Mouse (Mus musculus) lung, embryonic 15.5 days (tissue): Measurements from ENCODE around the gene Sema4g. TPM values are rescaled to one million over a fixed set of nuclear protein-coding genes. Genes with fewer than 3 reads are reported as not detected.

Source experiments
- ATAC-seq: fragments of 200-750 bp; cut with Nextera tagmentation; 2 replicates; pipeline ENCODE4 v1.8.0; 2017; ENCODE audit warnings: moderate number of reproducible peaks, borderline replicate concordance; ENCODE audit not compliant: low FRiP score, low TSS enrichment; ENCODE audit errors: extremely low read depth
- H3K27ac ChIP-seq: fragments of 300-500 bp; sonication (generic); 2 replicates; pipeline ENCODE4 v1.5.1; 2015; ENCODE audit warnings: moderate library complexity, mild to moderate bottlenecking, inconsistent platforms
- H3K27me3 ChIP-seq: fragments of 300-500 bp; sonication (generic); 2 replicates; pipeline ENCODE4 v1.6.1; 2015; ENCODE audit warnings: inconsistent platforms
- H3K36me3 ChIP-seq: fragments of 300-500 bp; sonication (generic); 2 replicates; pipeline ENCODE4 v1.6.1; 2015; ENCODE audit warnings: inconsistent platforms
- H3K4me1 ChIP-seq: fragments of 300-500 bp; sonication (generic); 2 replicates; pipeline ENCODE4 v1.6.1; 2015; ENCODE audit warnings: inconsistent platforms
- H3K4me2 ChIP-seq: fragments of 300-500 bp; sonication (generic); 2 replicates; pipeline ENCODE4 v1.6.1; 2015; ENCODE audit warnings: inconsistent platforms, mild to moderate bottlenecking, moderate library complexity
- H3K4me3 ChIP-seq: fragments of 300-500 bp; sonication (generic); 2 replicates; pipeline ENCODE4 v1.5.1; 2015; ENCODE audit warnings: mild to moderate bottlenecking, inconsistent platforms
- H3K9ac ChIP-seq: fragments of 300-500 bp; sonication (generic); 2 replicates; pipeline ENCODE4 v1.6.1; 2015; ENCODE audit warnings: inconsistent platforms
- H3K9me3 ChIP-seq: fragments of 300-500 bp; sonication (generic); 2 replicates; pipeline ENCODE4 v1.6.1; 2016; ENCODE audit warnings: inconsistent platforms
- WGBS: fragments of 180-500 bp; shearing (Covaris S2); methylation state at CpG from one replicate; pipeline ENCODE4 v1.1.7; 2015; 5-methylcytosine and 5-hydroxymethylcytosine counted together
- polyA plus RNA-seq: library from polyadenylated mRNA; unstranded; fragments of >200 nt; fragmentation: Nextera tagmentation; extraction: Ambion mirVana; gene quantifications from 2 replicates; pipeline ENCODE4 v1.2.1, GENCODE M21; 2015

Gene Sema4g
- polyA plus RNA-seq, 1 experiment from 2014 or later, result 1.7 TPM

DNA sequence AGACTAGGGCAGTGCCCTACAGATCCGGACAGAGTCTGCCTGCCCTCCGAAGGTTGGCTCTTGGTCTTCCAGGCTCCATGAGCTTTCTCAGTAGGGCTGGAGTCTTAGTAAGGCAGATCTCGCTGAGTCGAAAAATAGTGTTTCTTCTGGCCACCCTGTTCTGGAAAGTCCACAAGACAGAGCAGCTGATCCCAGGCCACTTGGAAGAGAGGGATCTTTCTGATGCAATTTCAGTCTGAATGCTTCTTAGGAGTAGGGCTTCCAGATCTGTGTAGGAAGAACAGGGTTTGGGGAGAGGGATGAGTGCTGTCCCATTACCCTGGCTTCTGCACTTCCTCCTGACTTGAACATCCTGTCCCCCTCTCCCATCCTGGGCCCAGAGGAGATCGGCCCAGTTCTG lies 56.8 kb downstream of the Sema4g start, which contains the start of gene Pdzd7:
Gene Pdzd7, minus strand, starts transcription at position 67 of the 400 bp plus-strand sequence.
- no peaks in the 10 kb centered on the region for H3K9me3 ChIP-seq
- H3K27me3 ChIP-seq, result peaks cover 36% of the 10 kb centered on the region
- H3K4me3 ChIP-seq, result peak within 1 kb of the TSS; percentile 55
- ATAC-seq, result no peak
- H3K4me1 ChIP-seq, result peaks cover 23% of the 10 kb centered on the region
- H3K36me3 ChIP-seq, result peaks cover 2% of the 10 kb centered on the region; the same call in 1 of the 2 replicates
- WGBS, result 71% methylated on average over 5 of the region's 5 CpGs
- H3K4me2 ChIP-seq, result peak within 1 kb of the TSS; percentile 89
- peak within 1 kb of the TSS; percentile 60; the same call in 1 of the 2 replicates for H3K9ac ChIP-seq
- H3K27ac ChIP-seq, result no peak within 1 kb of the TSS

DNA sequence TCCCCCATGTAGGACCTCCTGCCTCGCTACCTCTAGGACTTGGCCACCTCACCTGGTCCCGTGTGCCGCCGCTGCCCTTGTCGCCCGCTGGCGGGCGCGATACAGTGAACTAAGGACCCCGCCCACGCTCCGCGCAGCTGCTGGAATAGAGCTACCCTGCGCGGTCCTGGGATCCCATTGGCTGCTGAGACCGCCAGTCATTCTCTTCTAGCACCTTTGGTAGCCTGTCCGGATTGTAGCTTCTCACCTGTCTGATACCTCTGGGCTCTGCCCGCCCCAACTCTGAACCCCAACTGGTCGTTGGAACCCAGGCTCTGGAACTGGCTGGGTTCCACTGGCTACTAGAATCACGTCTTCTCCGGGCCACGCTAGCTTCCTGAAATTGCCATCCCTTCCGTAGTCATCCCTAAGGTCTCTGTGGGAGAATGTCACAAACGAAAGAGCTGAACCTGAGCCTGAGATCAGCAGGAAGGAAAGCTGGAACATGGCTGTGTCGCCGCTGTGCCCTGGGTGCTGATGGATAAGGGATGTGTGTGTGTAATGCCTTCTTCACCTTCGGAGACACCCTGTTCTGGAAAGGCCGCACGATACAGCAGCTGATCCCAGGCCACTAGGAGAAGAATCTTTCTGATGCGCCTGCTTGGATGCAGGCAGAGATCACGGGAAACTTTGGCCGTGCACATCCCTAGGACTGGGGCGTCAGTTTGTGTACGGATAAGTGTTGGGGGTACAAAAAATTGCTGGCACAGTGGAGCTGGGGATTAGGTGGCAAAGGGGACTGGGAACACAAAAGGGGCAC lies 57.8 kb downstream of the Sema4g start:
- peaks cover 23% of the 10 kb centered on the region for H3K4me1 ChIP-seq
- H3K27ac ChIP-seq, result peak overlapping the region; percentile 97
- peak overlapping the region; percentile 55 for H3K4me3 ChIP-seq
- H3K4me2 ChIP-seq, result peak overlapping the region; percentile 89
- peak overlapping the region; percentile 60 for H3K9ac ChIP-seq
- ATAC-seq, result peak; percentile 37; the same call in 1 of the 2 replicates
- no peaks in the 10 kb centered on the region for H3K9me3 ChIP-seq
- WGBS, result 1% methylated on average over 34 of the region's 34 CpGs
- H3K36me3 ChIP-seq, result peaks cover 6% of the 10 kb centered on the region; the same call in 1 of the 2 replicates
- H3K27me3 ChIP-seq, result peaks cover 26% of the 10 kb centered on the region

DNA sequence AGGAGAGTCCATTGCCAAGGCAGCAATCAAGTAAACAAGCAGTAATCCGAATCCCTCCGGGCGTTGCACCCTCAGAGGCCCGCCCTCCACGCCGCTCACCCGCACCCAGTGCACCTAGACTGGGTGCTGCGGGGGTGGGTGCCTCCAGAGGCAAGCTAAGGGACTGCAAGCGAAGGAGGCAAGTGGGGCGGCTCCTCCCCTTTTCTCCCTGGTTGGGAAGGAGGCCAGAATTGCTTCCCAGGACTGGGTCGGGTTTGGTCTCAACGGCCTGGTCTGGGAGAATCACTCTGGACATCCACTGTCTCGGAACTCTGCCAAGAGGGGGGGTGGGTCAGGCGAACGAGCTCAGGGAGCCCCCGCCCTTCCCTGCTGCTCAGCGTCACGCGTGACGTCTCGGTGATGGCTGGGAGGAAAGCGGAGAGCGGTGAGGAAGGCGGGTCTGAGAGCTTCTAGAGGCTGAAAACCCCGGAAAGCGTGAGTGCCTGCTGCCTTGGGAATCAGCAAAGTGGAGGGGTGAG lies 58.6 kb downstream of the Sema4g start, which contains the start of gene Sfxn3:
Gene Sfxn3, plus strand, starts transcription at position 87 of the 518 bp plus-strand sequence.
- peaks cover 23% of the 10 kb centered on the region for H3K4me1 ChIP-seq
- H3K9ac ChIP-seq, result peak within 1 kb of the TSS; percentile 60
- WGBS, result 0% methylated on average over 26 of the region's 26 CpGs

DNA sequence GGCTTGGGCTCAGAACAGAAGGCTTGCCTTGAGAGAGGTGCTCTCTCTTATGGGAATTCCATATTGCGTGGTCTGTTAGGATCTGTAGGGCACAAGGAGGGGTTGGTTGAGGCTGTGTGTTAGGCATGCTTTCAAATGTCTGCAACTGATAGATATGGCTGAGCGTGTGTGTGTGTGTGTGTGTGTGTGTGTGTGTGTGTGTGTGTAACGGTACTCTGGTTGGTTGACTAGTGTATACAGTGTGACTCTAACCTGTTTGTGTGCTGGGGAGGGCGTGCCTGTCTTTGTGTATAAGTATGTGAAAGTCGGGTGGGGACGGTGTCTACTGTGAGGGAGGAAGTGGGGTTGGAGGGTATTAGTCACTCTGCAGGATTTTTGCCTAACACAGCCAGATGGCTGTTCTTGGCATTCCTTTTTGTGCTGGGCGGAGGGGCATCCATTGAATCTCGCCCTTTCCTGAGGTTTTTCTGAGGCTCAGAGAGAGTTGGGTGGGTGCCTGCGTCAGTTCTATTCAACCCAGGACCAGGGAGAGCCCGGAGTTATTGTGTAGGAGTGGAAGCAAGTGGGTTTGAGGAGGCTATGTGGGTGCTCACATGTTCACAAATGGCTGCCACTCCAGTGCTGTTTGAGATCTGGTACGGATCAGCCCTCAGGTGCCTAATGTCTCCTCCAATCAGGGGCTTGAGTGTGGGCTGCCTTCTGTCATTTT lies 59.2 kb downstream of the Sema4g start:
- Histone ChIP-seq H3K4me3 (peak overlapping the region; percentile 55), H3K9me3 (no peaks in the 10 kb centered on the region), H3K4me1 (peaks cover 23% of the 10 kb centered on the region), H3K36me3 (peaks cover 13% of the 10 kb centered on the region; the same call in 1 of the 2 replicates), H3K4me2 (peak overlapping the region; percentile 89), H3K27me3 (peaks cover 23% of the 10 kb centered on the region), H3K9ac (peak overlapping the region; percentile 60), H3K27ac (peak overlapping the region; percentile 97)
- WGBS, result 7% methylated on average over 11 of the region's 11 CpGs
- peak; percentile 69 for ATAC-seq

More for the DNA sequence above, 58.6 kb downstream of the Sema4g start, which contains the start of gene Sfxn3:
- ATAC-seq, result peak; percentile 81
- peak within 1 kb of the TSS; percentile 55 for H3K4me3 ChIP-seq
- H3K4me2 ChIP-seq, result peak within 1 kb of the TSS; percentile 89
- no peaks in the 10 kb centered on the region for H3K9me3 ChIP-seq
- peaks cover 23% of the 10 kb centered on the region for H3K27me3 ChIP-seq
- peak within 1 kb of the TSS; percentile 97 for H3K27ac ChIP-seq
- peaks cover 10% of the 10 kb centered on the region; the same call in 1 of the 2 replicates for H3K36me3 ChIP-seq

DNA sequence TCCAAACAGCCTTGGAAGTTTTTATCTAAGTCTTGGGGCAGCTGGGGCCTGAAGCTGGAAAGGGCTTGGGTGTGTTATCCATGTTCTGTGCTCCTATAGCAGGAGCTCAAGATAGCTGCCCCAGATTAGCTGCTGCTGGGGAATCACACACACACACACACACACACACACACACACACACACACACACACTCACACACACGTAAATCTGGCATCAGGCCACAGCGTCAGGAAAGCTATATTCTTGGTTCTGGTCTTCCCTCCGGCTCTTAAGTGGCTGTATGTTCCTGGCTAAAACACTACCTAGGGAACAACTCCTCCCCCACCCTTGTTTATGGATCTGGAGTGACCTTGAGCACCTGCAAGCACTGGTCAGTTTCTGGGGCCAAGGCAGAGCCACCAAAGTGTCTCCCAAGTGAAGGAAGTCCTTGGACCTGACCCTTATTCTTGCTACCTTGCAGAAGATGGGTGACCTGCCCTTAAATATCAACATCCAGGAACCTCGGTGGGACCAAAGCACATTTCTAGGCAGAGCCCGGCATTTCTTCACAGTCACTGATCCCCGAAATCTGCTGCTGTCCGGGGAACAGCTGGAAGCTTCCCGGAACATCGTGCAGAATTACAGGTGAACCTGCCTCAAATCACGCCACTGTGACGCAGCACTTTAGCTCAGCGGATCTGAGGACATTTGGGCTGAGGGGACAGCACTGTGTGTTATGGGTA lies 59.9 kb downstream of the Sema4g start:
- ATAC-seq, result no peak
- H3K27me3 ChIP-seq, result peaks cover 23% of the 10 kb centered on the region
- peak overlapping the region; percentile 55 for H3K4me3 ChIP-seq
- peak overlapping the region; percentile 60; the same call in 1 of the 2 replicates for H3K9ac ChIP-seq
- peak overlapping the region; percentile 97 for H3K27ac ChIP-seq
- 73% methylated on average over 12 of the region's 12 CpGs for WGBS
- H3K4me2 ChIP-seq, result peak overlapping the region; percentile 89
- peaks cover 23% of the 10 kb centered on the region for H3K4me1 ChIP-seq
- no peaks in the 10 kb centered on the region for H3K9me3 ChIP-seq
- H3K36me3 ChIP-seq, result peaks cover 13% of the 10 kb centered on the region; the same call in 1 of the 2 replicates

DNA sequence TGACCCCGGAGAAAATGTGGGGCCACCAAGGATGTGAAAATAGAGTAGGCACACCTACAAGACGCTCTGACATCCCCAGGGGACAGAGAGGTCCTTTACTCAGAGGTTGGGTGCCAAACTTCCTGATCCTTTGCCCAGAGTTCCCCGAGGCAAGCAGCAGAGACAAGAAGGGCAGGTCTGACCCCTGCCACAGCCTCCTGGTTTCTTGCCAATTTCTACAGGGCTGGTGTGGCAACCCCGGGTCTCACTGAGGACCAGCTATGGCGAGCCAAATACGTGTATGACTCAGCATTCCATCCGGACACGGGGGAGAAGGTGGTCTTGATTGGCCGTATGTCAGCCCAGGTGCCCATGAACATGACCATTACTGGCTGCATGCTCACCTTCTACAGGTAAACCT lies 60.6 kb downstream of the Sema4g start:
- WGBS, result 67% methylated on average over 9 of the region's 9 CpGs
- Histone ChIP-seq H3K27me3 (peaks cover 18% of the 10 kb centered on the region; the same call in 1 of the 2 replicates), H3K27ac (no peak overlapping the region), H3K4me1 (peaks cover 23% of the 10 kb centered on the region), H3K9me3 (no peaks in the 10 kb centered on the region), H3K9ac (no peak overlapping the region), H3K4me3 (no peak overlapping the region), H3K4me2 (no peak overlapping the region), H3K36me3 (peaks cover 14% of the 10 kb centered on the region; the same call in 1 of the 2 replicates)
- no peak for ATAC-seq

Other genes with a start within 250 kb of the Sema4g start
- 0.10 TPM in 1 of 2 replicates, not detected in the other for gene Pax2, start 233.1 kb upstream of the Sema4g start, polyA plus RNA-seq
- gene Slf2, start 58.0 kb upstream of the Sema4g start, polyA plus RNA-seq, result 26.0 and 29.4 TPM in 2 replicates
- gene Twnk, start 16.6 kb downstream of the Sema4g start, polyA plus RNA-seq, result 17.8 and 20.8 TPM in 2 replicates
- gene Mrpl43, start 17.3 kb downstream of the Sema4g start, polyA plus RNA-seq, result 70.1 and 70.8 TPM in 2 replicates
- 75.9 and 81.8 TPM in 2 replicates for gene Lzts2, start 25.3 kb downstream of the Sema4g start, polyA plus RNA-seq
- gene Pdzd7, start 56.6 kb downstream of the Sema4g start, polyA plus RNA-seq, result 0.30 and 0.34 TPM in 2 replicates
- 20.5 and 21.7 TPM in 2 replicates for gene Sfxn3, start 58.4 kb downstream of the Sema4g start, polyA plus RNA-seq
- gene Kazald1, start 86.1 kb downstream of the Sema4g start, polyA plus RNA-seq, result 4.9 and 6.4 TPM in 2 replicates
- not detected in 2 replicates for gene Tlx1, start 161.6 kb downstream of the Sema4g start, polyA plus RNA-seq
- not detected in 2 replicates for gene Lbx1, start 246.7 kb downstream of the Sema4g start, polyA plus RNA-seq